Mouse (Mus musculus): ENCODE measurements around the gene Smim12. TPM values are rescaled to one million over a fixed set of nuclear protein-coding genes. Genes with fewer than 3 reads are reported as not detected.

The Smim12 gene
- polyA plus RNA-seq, 1 experiment from 2014 or later, result 43.5 TPM

- 75% methylated on average over 6 of the region's 6 CpGs for WGBS
- Histone ChIP-seq H3K9ac (no peak overlapping the region), H3K4me2 (no peak overlapping the region), H3K27ac (no peak overlapping the region), H3K36me3 (replicated peaks) (no peaks in the 10 kb centered on the region), H3K4me3 (no peak overlapping the region), H3K27me3 (replicated peaks) (no peaks in the 10 kb centered on the region), H3K9me3 (no peaks in the 10 kb centered on the region), H3K4me1 (no peaks in the 10 kb centered on the region)
- ATAC-seq (replicated peaks), result no peak
Observed at GRCm38 (mm10) chr4:127289039-127289548, 45.5 kb downstream of the Smim12 start.

- ATAC-seq (replicated peaks), result no peak
- Histone ChIP-seq H3K9me3 (no peaks in the 10 kb centered on the region), H3K9ac (no peak overlapping the region), H3K27me3 (replicated peaks) (no peaks in the 10 kb centered on the region), H3K4me1 (no peaks in the 10 kb centered on the region), H3K36me3 (replicated peaks) (no peaks in the 10 kb centered on the region), H3K4me2 (no peak overlapping the region), H3K27ac (no peak overlapping the region), H3K4me3 (no peak overlapping the region)
- WGBS, result 74% methylated on average over 5 of the region's 5 CpGs
Observed at GRCm38 (mm10) chr4:127292631-127293030, 49.0 kb downstream of the Smim12 start.

Other genes with a start within 250 kb of the Smim12 start
- gene Sfpq, start 222.5 kb upstream of the Smim12 start, polyA plus RNA-seq (2015; fragmentation: Nextera tagmentation; extraction: Ambion mirVana), result 70.6 and 77.3 TPM in 2 replicates
- gene Zmym1, start 182.6 kb upstream of the Smim12 start, polyA plus RNA-seq (2015; fragmentation: Nextera tagmentation; extraction: Ambion mirVana), result 25.3 and 28.3 TPM in 2 replicates
- gene Zmym6, start 166.4 kb upstream of the Smim12 start, polyA plus RNA-seq (2015; fragmentation: Nextera tagmentation; extraction: Ambion mirVana), result 34.5 and 40.2 TPM in 2 replicates
- gene Tmem35b, start 120.1 kb upstream of the Smim12 start, polyA plus RNA-seq (2015; fragmentation: Nextera tagmentation; extraction: Ambion mirVana), result 17.2 and 18.3 TPM in 2 replicates
- 23.0 and 24.7 TPM in 2 replicates for gene Dlgap3, start 74.6 kb upstream of the Smim12 start, polyA plus RNA-seq (2015; fragmentation: Nextera tagmentation; extraction: Ambion mirVana)
- 21.0 and 23.1 TPM in 2 replicates for gene Gja4, start 70.3 kb downstream of the Smim12 start, polyA plus RNA-seq (2015; fragmentation: Nextera tagmentation; extraction: Ambion mirVana)
- gene Gjb3, start 87.1 kb downstream of the Smim12 start, polyA plus RNA-seq (2015; fragmentation: Nextera tagmentation; extraction: Ambion mirVana), result 0.17 TPM in 1 of 2 replicates, not detected in the other
- gene Gjb4, start 110.3 kb downstream of the Smim12 start, polyA plus RNA-seq (2015; fragmentation: Nextera tagmentation; extraction: Ambion mirVana), result 0.11 and 0.15 TPM in 2 replicates
- 0.10 and 0.13 TPM in 2 replicates for gene Gjb5, start 114.4 kb downstream of the Smim12 start, polyA plus RNA-seq (2015; fragmentation: Nextera tagmentation; extraction: Ambion mirVana)

Data from midbrain, embryonic 15.5 days (tissue).